Mouse (Mus musculus): ENCODE results near the gene Ank2. TPM values are rescaled to one million over a fixed set of nuclear protein-coding genes. Genes with fewer than 3 reads are reported as not detected.
"Not testable (repeated sequence)": the region's sequence is repeated elsewhere in the genome, so short reads cannot be mapped to it uniquely, and the experiment has no call there.

Gene Ank2
- polyA plus RNA-seq, 1 experiment from 2014 or later, result 16.6 TPM

DNA sequence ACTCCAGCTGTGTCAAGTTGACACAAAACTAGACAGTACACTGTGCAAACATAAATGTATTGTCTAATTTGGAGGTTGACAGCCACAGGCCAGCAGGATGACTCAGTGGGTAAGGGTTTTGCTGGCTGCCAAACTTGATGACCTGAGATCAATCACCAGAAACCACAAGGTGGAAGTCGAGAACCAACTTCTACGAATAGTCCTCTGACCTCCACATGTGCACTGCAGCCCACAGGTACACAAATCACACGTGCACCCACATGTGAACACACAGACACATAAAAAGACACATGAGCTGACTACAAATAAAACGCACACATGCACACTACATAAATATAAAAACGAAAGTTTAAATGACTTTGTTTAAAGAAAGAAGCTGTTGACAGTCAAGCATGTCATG, 177.5 kb downstream of the Ank2 start:
- no peak overlapping the region for H3K4me3 ChIP-seq (ENCODE audit: low read depth, low read length)
- DNase-seq (ENCODE audit: low spot score) (no peak), ATAC-seq (ENCODE audit: insufficient number of reproducible peaks, low FRiP score, low TSS enrichment, low read depth) (no peak)
- H3K36me3 ChIP-seq (ENCODE audit: control insufficient read depth, insufficient read depth, low read length), result no peaks in the 10 kb centered on the region
- no peaks in the 10 kb centered on the region for H3K27me3 ChIP-seq (ENCODE audit: control insufficient read depth, insufficient read depth, low read length)
- H3K4me1 ChIP-seq (ENCODE audit: control insufficient read depth, insufficient read depth, low read length), result no peaks in the 10 kb centered on the region
- no peak overlapping the region for H3K9ac ChIP-seq (ENCODE audit: low read length)
- no peaks in the 10 kb centered on the region for H3K9me3 ChIP-seq (ENCODE audit: control insufficient read depth, low read length)
- H3K4me2 ChIP-seq (ENCODE audit: low read depth, severe bottlenecking), result no peak overlapping the region
- no peak overlapping the region for H3K27ac ChIP-seq (replicated peaks; ENCODE audit: low read depth, low read length)
- 73% methylated on average over 5 of the region's 5 CpGs for WGBS

DNA sequence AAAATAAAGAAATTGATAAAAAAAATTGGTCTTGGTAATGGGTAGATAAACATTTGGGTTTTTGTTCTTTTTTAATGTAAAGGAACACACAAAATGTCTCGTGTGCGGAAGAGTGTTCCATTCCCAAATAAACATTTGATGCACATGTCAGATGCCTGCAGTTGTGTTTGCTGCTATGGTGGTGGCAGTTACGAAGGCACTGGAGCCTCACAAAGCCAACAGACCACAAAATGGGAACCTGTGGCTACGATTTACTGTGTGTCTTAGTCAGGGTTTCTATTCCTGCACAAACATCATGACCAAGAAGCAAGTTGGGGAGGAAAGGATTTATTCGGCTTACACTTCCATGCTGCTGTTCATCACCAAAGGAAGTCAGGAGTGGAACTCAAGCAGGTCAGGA, 178.1 kb downstream of the Ank2 start:
- WGBS, result 90% methylated on average over 5 of the region's 5 CpGs
- not testable (repeated sequence) for H3K27me3 ChIP-seq (ENCODE audit: control insufficient read depth, insufficient read depth, low read length); H3K4me2 ChIP-seq (ENCODE audit: low read depth, severe bottlenecking); H3K4me1 ChIP-seq (ENCODE audit: control insufficient read depth, insufficient read depth, low read length); ATAC-seq (ENCODE audit: insufficient number of reproducible peaks, low FRiP score, low TSS enrichment, low read depth); H3K36me3 ChIP-seq (ENCODE audit: control insufficient read depth, insufficient read depth, low read length); DNase-seq (ENCODE audit: low spot score); H3K4me3 ChIP-seq (ENCODE audit: low read depth, low read length); H3K27ac ChIP-seq (replicated peaks; ENCODE audit: low read depth, low read length); H3K9me3 ChIP-seq (ENCODE audit: control insufficient read depth, low read length); H3K9ac ChIP-seq (ENCODE audit: low read length)

GRCm38 (mm10) chr3:127320311-127320710, 178.8 kb downstream of the Ank2 start:
- Histone ChIP-seq H3K27me3 (ENCODE audit: control insufficient read depth, insufficient read depth, low read length) (no peaks in the 10 kb centered on the region), H3K4me2 (ENCODE audit: low read depth, severe bottlenecking) (no peak overlapping the region), H3K4me1 (ENCODE audit: control insufficient read depth, insufficient read depth, low read length) (no peaks in the 10 kb centered on the region), H3K9ac (ENCODE audit: low read length) (no peak overlapping the region), H3K9me3 (ENCODE audit: control insufficient read depth, low read length) (no peaks in the 10 kb centered on the region), H3K27ac (replicated peaks; ENCODE audit: low read depth, low read length) (no peak overlapping the region), H3K36me3 (ENCODE audit: control insufficient read depth, insufficient read depth, low read length) (no peaks in the 10 kb centered on the region), H3K4me3 (ENCODE audit: low read depth, low read length) (no peak overlapping the region)
- 92% methylated on average over 8 of the region's 8 CpGs for WGBS
- no peak for DNase-seq (ENCODE audit: low spot score)
- no peak for ATAC-seq (ENCODE audit: insufficient number of reproducible peaks, low FRiP score, low TSS enrichment, low read depth)

- H3K36me3 ChIP-seq (ENCODE audit: control insufficient read depth, insufficient read depth, low read length), result no peaks in the 10 kb centered on the region
- 90% methylated on average over 6 of the region's 6 CpGs for WGBS
- H3K4me3 ChIP-seq (ENCODE audit: low read depth, low read length), result no peak overlapping the region
- H3K4me1 ChIP-seq (ENCODE audit: control insufficient read depth, insufficient read depth, low read length), result no peaks in the 10 kb centered on the region
- H3K9me3 ChIP-seq (ENCODE audit: control insufficient read depth, low read length), result no peaks in the 10 kb centered on the region
- DNase-seq (ENCODE audit: low spot score) (no peak), ATAC-seq (ENCODE audit: insufficient number of reproducible peaks, low FRiP score, low TSS enrichment, low read depth) (no peak)
- H3K9ac ChIP-seq (ENCODE audit: low read length), result no peak overlapping the region
- no peaks in the 10 kb centered on the region for H3K27me3 ChIP-seq (ENCODE audit: control insufficient read depth, insufficient read depth, low read length)
- no peak overlapping the region for H3K4me2 ChIP-seq (ENCODE audit: low read depth, severe bottlenecking)
- H3K27ac ChIP-seq (replicated peaks; ENCODE audit: low read depth, low read length), result no peak overlapping the region
Observed at GRCm38 (mm10) chr3:127317641-127318040, 181.5 kb downstream of the Ank2 start.

DNA sequence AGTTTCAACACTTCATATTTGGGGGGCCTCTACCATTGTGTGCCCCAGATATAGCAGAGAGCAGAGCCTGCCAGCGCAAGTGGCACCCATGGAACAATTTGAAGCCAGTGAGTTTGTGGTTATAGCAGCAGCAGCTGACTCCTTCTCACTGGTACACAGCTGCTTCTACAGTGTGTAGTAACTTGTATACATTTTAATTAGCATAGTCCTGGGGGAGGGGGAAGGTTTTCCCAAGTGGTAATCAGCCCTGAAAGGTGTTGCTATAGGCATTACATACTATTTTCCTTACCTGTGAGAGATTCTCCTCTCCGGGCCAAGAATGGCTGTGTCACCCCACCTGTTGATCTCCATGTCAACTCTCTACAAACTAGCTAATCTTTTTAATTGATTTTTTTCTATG, 182.4 kb downstream of the Ank2 start:
- 93% methylated on average over 2 of the region's 2 CpGs for WGBS
- Histone ChIP-seq H3K4me2 (ENCODE audit: low read depth, severe bottlenecking) (no peak overlapping the region), H3K9me3 (ENCODE audit: control insufficient read depth, low read length) (no peaks in the 10 kb centered on the region), H3K4me1 (ENCODE audit: control insufficient read depth, insufficient read depth, low read length) (no peaks in the 10 kb centered on the region), H3K27me3 (ENCODE audit: control insufficient read depth, insufficient read depth, low read length) (no peaks in the 10 kb centered on the region), H3K9ac (ENCODE audit: low read length) (no peak overlapping the region), H3K36me3 (ENCODE audit: control insufficient read depth, insufficient read depth, low read length) (no peaks in the 10 kb centered on the region), H3K4me3 (ENCODE audit: low read depth, low read length) (no peak overlapping the region), H3K27ac (replicated peaks; ENCODE audit: low read depth, low read length) (no peak overlapping the region)
- DNase-seq (ENCODE audit: low spot score) (no peak), ATAC-seq (ENCODE audit: insufficient number of reproducible peaks, low FRiP score, low TSS enrichment, low read depth) (no peak)

DNA sequence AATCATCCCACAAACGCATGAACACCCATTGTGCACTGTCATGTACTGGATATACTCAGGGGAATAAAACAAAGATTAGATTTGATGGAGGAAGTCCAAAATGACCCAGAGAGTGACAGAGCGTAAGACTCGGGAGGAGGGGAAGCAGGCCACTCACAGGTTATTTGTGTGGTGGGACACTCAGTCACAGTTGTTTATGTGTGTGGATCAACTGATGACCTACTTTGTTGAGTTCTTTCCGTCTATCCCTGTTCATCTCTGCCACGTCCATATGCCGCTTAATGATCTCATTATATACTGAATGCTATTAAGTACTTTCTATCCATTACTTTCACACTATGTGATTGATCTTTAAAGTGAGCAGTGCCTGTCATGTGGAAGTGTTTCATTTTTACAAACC, 187.6 kb downstream of the Ank2 start:
- 85% methylated on average over 6 of the region's 6 CpGs for WGBS
- H3K27ac ChIP-seq (replicated peaks; ENCODE audit: low read depth, low read length), result no peak overlapping the region
- no peak for ATAC-seq (ENCODE audit: insufficient number of reproducible peaks, low FRiP score, low TSS enrichment, low read depth)

GRCm38 (mm10) chr3:127310079-127310478, 189.1 kb downstream of the Ank2 start:
- Histone ChIP-seq H3K36me3 (ENCODE audit: control insufficient read depth, insufficient read depth, low read length) (no peaks in the 10 kb centered on the region), H3K27me3 (ENCODE audit: control insufficient read depth, insufficient read depth, low read length) (no peaks in the 10 kb centered on the region), H3K4me2 (ENCODE audit: low read depth, severe bottlenecking) (no peak overlapping the region), H3K9ac (ENCODE audit: low read length) (no peak overlapping the region), H3K27ac (replicated peaks; ENCODE audit: low read depth, low read length) (no peak overlapping the region), H3K9me3 (ENCODE audit: control insufficient read depth, low read length) (no peaks in the 10 kb centered on the region), H3K4me3 (ENCODE audit: low read depth, low read length) (no peak overlapping the region), H3K4me1 (ENCODE audit: control insufficient read depth, insufficient read depth, low read length) (no peaks in the 10 kb centered on the region)
- WGBS, result 81% methylated on average over 3 of the region's 3 CpGs
- no peak for DNase-seq (ENCODE audit: low spot score)
- no peak for ATAC-seq (ENCODE audit: insufficient number of reproducible peaks, low FRiP score, low TSS enrichment, low read depth)

More for the DNA sequence above, 187.6 kb downstream of the Ank2 start:
- H3K9me3 ChIP-seq (ENCODE audit: control insufficient read depth, low read length), result no peaks in the 10 kb centered on the region
- H3K4me2 ChIP-seq (ENCODE audit: low read depth, severe bottlenecking), result no peak overlapping the region
- no peak for DNase-seq (ENCODE audit: low spot score)
- H3K4me1 ChIP-seq (ENCODE audit: control insufficient read depth, insufficient read depth, low read length), result no peaks in the 10 kb centered on the region
- H3K27me3 ChIP-seq (ENCODE audit: control insufficient read depth, insufficient read depth, low read length), result no peaks in the 10 kb centered on the region
- no peak overlapping the region for H3K4me3 ChIP-seq (ENCODE audit: low read depth, low read length)
- no peaks in the 10 kb centered on the region for H3K36me3 ChIP-seq (ENCODE audit: control insufficient read depth, insufficient read depth, low read length)
- H3K9ac ChIP-seq (ENCODE audit: low read length), result no peak overlapping the region

DNA sequence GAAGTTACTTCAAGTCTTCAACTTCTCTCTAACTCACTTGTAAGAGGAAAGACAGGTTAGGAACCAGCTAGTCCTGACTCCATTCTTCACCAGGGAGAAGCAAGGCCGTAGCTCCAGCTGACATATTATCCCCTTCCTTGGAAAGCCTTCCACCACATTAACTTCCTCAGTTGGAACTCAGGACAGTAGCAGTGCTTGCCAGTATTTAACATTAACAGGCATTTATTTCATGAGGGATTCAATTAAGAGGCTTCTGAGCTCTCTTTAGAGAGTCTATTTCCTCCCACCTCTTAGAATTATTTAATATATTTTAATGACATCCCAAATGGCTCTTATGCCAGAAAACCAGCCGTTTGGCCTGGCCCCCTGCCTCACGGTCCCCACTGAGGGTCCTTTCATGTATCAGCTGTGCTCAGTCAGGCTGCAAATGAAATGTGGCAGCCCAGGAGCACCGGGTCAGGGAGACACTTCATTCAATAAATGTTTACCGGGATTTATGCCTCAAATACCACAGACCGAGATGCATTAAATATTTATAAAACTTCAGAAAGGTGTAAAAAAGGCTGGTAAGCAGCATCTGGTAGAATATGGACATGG, 195.1 kb downstream of the Ank2 start:
- Histone ChIP-seq H3K4me2 (ENCODE audit: low read depth, severe bottlenecking) (no peak overlapping the region), H3K9ac (ENCODE audit: low read length) (no peak overlapping the region), H3K9me3 (ENCODE audit: control insufficient read depth, low read length) (no peaks in the 10 kb centered on the region), H3K27ac (replicated peaks; ENCODE audit: low read depth, low read length) (no peak overlapping the region), H3K4me1 (ENCODE audit: control insufficient read depth, insufficient read depth, low read length) (no peaks in the 10 kb centered on the region), H3K27me3 (ENCODE audit: control insufficient read depth, insufficient read depth, low read length) (no peaks in the 10 kb centered on the region), H3K36me3 (ENCODE audit: control insufficient read depth, insufficient read depth, low read length) (no peaks in the 10 kb centered on the region), H3K4me3 (ENCODE audit: low read depth, low read length) (no peak overlapping the region)
- ATAC-seq (ENCODE audit: insufficient number of reproducible peaks, low FRiP score, low TSS enrichment, low read depth) (no peak), DNase-seq (ENCODE audit: low spot score) (no peak)
- 56% methylated on average over 6 of the region's 6 CpGs for WGBS

DNA sequence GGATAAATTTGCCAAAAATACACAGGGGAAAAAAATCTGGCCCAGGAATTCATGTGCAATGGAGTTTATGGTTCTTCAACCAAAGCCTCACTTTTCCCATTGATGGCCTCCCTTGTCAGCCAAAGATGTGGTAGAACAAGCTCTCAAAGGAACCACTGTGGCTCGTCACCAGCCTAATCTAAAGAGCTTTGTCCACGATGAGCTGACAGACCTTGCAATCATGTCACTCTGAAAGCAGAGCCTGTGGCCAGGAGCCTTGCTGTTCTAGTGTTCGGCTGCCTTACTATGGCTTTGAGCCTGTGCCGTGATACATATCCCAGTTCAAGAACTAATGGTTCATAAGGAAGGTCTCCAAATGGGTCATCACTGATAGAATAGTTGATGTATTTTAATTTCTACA, 196.1 kb downstream of the Ank2 start:
- Histone ChIP-seq H3K27me3 (ENCODE audit: control insufficient read depth, insufficient read depth, low read length) (no peaks in the 10 kb centered on the region), H3K9me3 (ENCODE audit: control insufficient read depth, low read length) (no peaks in the 10 kb centered on the region), H3K9ac (ENCODE audit: low read length) (no peak overlapping the region), H3K36me3 (ENCODE audit: control insufficient read depth, insufficient read depth, low read length) (no peaks in the 10 kb centered on the region), H3K4me3 (ENCODE audit: low read depth, low read length) (no peak overlapping the region), H3K27ac (replicated peaks; ENCODE audit: low read depth, low read length) (no peak overlapping the region), H3K4me2 (ENCODE audit: low read depth, severe bottlenecking) (no peak overlapping the region), H3K4me1 (ENCODE audit: control insufficient read depth, insufficient read depth, low read length) (no peaks in the 10 kb centered on the region)
- no peak for ATAC-seq (ENCODE audit: insufficient number of reproducible peaks, low FRiP score, low TSS enrichment, low read depth)
- WGBS, result 91% methylated on average over 4 of the region's 4 CpGs
- DNase-seq (ENCODE audit: low spot score), result no peak

Measured in limb, embryonic 11.5 days (tissue).